Mouse (Mus musculus): ENCODE data around the gene Hax1. TPM values are rescaled to one million over a fixed set of nuclear protein-coding genes. Genes with fewer than 3 reads are reported as not detected.
A peak's percentile ranks its signal among the peaks of the same experiment; 100 is the strongest.

Hax1 gene
- polyA plus RNA-seq, 1 experiment from 2014 or later: 141 TPM

GRCm38 (mm10) chr3:89959435-89959834 is 39.1 kb downstream of the Hax1 start:
- WGBS: 76% methylated on average over 4 of the region's 4 CpGs
- H3K4me3 ChIP-seq: 0 out of 2 replicates have a peak overlapping the region, but pooled peaks have one; percentile 84
- peaks cover 48% of the 10 kb centered on the region for H3K36me3 ChIP-seq
- no peaks in the 10 kb centered on the region for H3K9me3 ChIP-seq (replicated peaks)
- ATAC-seq (ENCODE audit: low FRiP score): no peak
- 0 out of 2 replicates have a peak overlapping the region, but pooled peaks have one; percentile 28 for H3K9ac ChIP-seq
- no peak overlapping the region for H3K27ac ChIP-seq
- no peaks in the 10 kb centered on the region for H3K27me3 ChIP-seq
- H3K4me2 ChIP-seq (replicated peaks): peak overlapping the region; percentile 97
- H3K4me1 ChIP-seq: peaks cover 40% of the 10 kb centered on the region

- no peaks in the 10 kb centered on the region for H3K9me3 ChIP-seq (replicated peaks)
- no peak overlapping the region for H3K27ac ChIP-seq
- H3K4me3 ChIP-seq: no peak overlapping the region
- H3K36me3 ChIP-seq: peaks cover 61% of the 10 kb centered on the region
- 93% methylated on average over 9 of the region's 9 CpGs for WGBS
- H3K4me2 ChIP-seq (replicated peaks): no peak overlapping the region
- H3K9ac ChIP-seq: no peak overlapping the region
- H3K27me3 ChIP-seq: no peaks in the 10 kb centered on the region
- ATAC-seq (ENCODE audit: low FRiP score): no peak
- H3K4me1 ChIP-seq: peaks cover 40% of the 10 kb centered on the region
Measured at GRCm38 (mm10) chr3:89957880-89958279, 40.7 kb downstream of the Hax1 start.

- Histone ChIP-seq H3K27ac (no peak overlapping the region), H3K36me3 (peaks cover 76% of the 10 kb centered on the region), H3K4me2 (replicated peaks) (no peak overlapping the region), H3K4me3 (no peak overlapping the region), H3K4me1 (peaks cover 30% of the 10 kb centered on the region), H3K27me3 (no peaks in the 10 kb centered on the region), H3K9me3 (replicated peaks) (no peaks in the 10 kb centered on the region), H3K9ac (no peak overlapping the region)
- no peak for ATAC-seq (ENCODE audit: low FRiP score)
- WGBS: 95% methylated on average over 7 of the region's 7 CpGs
Measured at GRCm38 (mm10) chr3:89956177-89956971, 42.2 kb downstream of the Hax1 start.

GRCm38 (mm10) chr3:89953420-89953819 is 45.2 kb downstream of the Hax1 start:
- 0 out of 2 replicates have a peak, but pooled peaks cover under 1% of the 10 kb centered on the region for H3K4me1 ChIP-seq
- no peak overlapping the region for H3K4me2 ChIP-seq (replicated peaks)
- H3K9ac ChIP-seq: no peak overlapping the region
- no peak overlapping the region for H3K27ac ChIP-seq
- no peaks in the 10 kb centered on the region for H3K27me3 ChIP-seq
- H3K9me3 ChIP-seq (replicated peaks): no peaks in the 10 kb centered on the region
- peaks cover 97% of the 10 kb centered on the region for H3K36me3 ChIP-seq
- H3K4me3 ChIP-seq: no peak overlapping the region
- WGBS: 14% methylated on average over 4 of the region's 4 CpGs
- ATAC-seq (ENCODE audit: low FRiP score): no peak

- H3K4me3 ChIP-seq: no peak overlapping the region
- H3K4me2 ChIP-seq (replicated peaks): no peak overlapping the region
- H3K27ac ChIP-seq: no peak overlapping the region
- no peaks in the 10 kb centered on the region for H3K4me1 ChIP-seq
- no peak for ATAC-seq (ENCODE audit: low FRiP score)
- no peak overlapping the region for H3K9ac ChIP-seq
- no peaks in the 10 kb centered on the region for H3K9me3 ChIP-seq (replicated peaks)
- no peaks in the 10 kb centered on the region for H3K27me3 ChIP-seq
- peaks cover 97% of the 10 kb centered on the region for H3K36me3 ChIP-seq
- 88% methylated on average over 6 of the region's 6 CpGs for WGBS
Measured at GRCm38 (mm10) chr3:89948655-89949054, 49.9 kb downstream of the Hax1 start.

GRCm38 (mm10) chr3:89948021-89948420 is 50.6 kb downstream of the Hax1 start:
- 88% methylated on average over 11 of the region's 11 CpGs for WGBS
- no peaks in the 10 kb centered on the region for H3K4me1 ChIP-seq
- H3K4me2 ChIP-seq (replicated peaks): no peak overlapping the region
- peaks cover 100% of the 10 kb centered on the region for H3K36me3 ChIP-seq
- H3K4me3 ChIP-seq: no peak overlapping the region
- H3K9me3 ChIP-seq (replicated peaks): no peaks in the 10 kb centered on the region
- ATAC-seq (ENCODE audit: low FRiP score): no peak
- H3K9ac ChIP-seq: no peak overlapping the region
- H3K27me3 ChIP-seq: no peaks in the 10 kb centered on the region
- no peak overlapping the region for H3K27ac ChIP-seq

Small RNAs within 50 kb of the gene (microRNA-seq; reads per million reads assigned to microRNA genes)
- 1.1 reads per million for gene Mir7669

Other genes with a start within 250 kb of the Hax1 start
- gene Chrnb2, start 234.1 kb downstream of the Hax1 start, polyA plus RNA-seq (2016; fragmentation: Nextera tagmentation; extraction: Ambion mirVana): 26.7 and 26.8 TPM in 2 replicates
- gene Ube2q1, start 225.2 kb downstream of the Hax1 start, polyA plus RNA-seq (2016; fragmentation: Nextera tagmentation; extraction: Ambion mirVana): 19.2 and 19.9 TPM in 2 replicates
- 3.4 and 4.4 TPM in 2 replicates for gene She, start 167.4 kb downstream of the Hax1 start, polyA plus RNA-seq (2016; fragmentation: Nextera tagmentation; extraction: Ambion mirVana)
- 0.66 and 1.2 TPM in 2 replicates for gene Il6ra, start 85.6 kb downstream of the Hax1 start, polyA plus RNA-seq (2016; fragmentation: Nextera tagmentation; extraction: Ambion mirVana)
- 20.3 and 22.8 TPM in 2 replicates for gene Atp8b2, start 35.3 kb downstream of the Hax1 start, polyA plus RNA-seq (2016; fragmentation: Nextera tagmentation; extraction: Ambion mirVana)
- gene 4933434E20Rik, start 52.9 kb upstream of the Hax1 start, polyA plus RNA-seq (2016; fragmentation: Nextera tagmentation; extraction: Ambion mirVana): 187 and 198 TPM in 2 replicates
- gene Ubap2l, start 53.8 kb upstream of the Hax1 start, polyA plus RNA-seq (2016; fragmentation: Nextera tagmentation; extraction: Ambion mirVana): 201 and 227 TPM in 2 replicates
- 510 and 525 TPM in 2 replicates for gene Tpm3, start 73.9 kb upstream of the Hax1 start, polyA plus RNA-seq (2016; fragmentation: Nextera tagmentation; extraction: Ambion mirVana)
- 0.51 and 0.75 TPM in 2 replicates for gene Nup210l, start 105.4 kb upstream of the Hax1 start, polyA plus RNA-seq (2016; fragmentation: Nextera tagmentation; extraction: Ambion mirVana)
- gene Rps27, start 214.9 kb upstream of the Hax1 start, polyA plus RNA-seq (2016; fragmentation: Nextera tagmentation; extraction: Ambion mirVana): 728 and 1,010 TPM in 2 replicates
- gene Rab13, start 214.9 kb upstream of the Hax1 start, polyA plus RNA-seq (2016; fragmentation: Nextera tagmentation; extraction: Ambion mirVana): 26.9 and 27.4 TPM in 2 replicates
- gene Jtb, start 232.8 kb upstream of the Hax1 start, polyA plus RNA-seq (2016; fragmentation: Nextera tagmentation; extraction: Ambion mirVana): 81.7 and 94.8 TPM in 2 replicates
- gene Creb3l4, start 244.7 kb upstream of the Hax1 start, polyA plus RNA-seq (2016; fragmentation: Nextera tagmentation; extraction: Ambion mirVana): 4.8 and 5.3 TPM in 2 replicates
- 46.8 and 46.9 TPM in 2 replicates for gene Slc39a1, start 249.4 kb upstream of the Hax1 start, polyA plus RNA-seq (2016; fragmentation: Nextera tagmentation; extraction: Ambion mirVana)